Mouse (Mus musculus) layer of hippocampus, postnatal 14 days (tissue): ENCODE measurements at regions not wholly inside any gene's neighbourhood (a gene's known extent, or its start where the extent isn't known, plus 50 kb on each side); places are given as distances from the start of the nearest gene placed in this dataset.

Source experiments
- DNase-seq, 2 experiments: peaks; one replicate each; pipeline ENCODE4 v3.0.0; 2021 to 2022; ENCODE audit warnings: low spot score in 2 of 2, mixed read lengths in 1 of 2

DNA sequence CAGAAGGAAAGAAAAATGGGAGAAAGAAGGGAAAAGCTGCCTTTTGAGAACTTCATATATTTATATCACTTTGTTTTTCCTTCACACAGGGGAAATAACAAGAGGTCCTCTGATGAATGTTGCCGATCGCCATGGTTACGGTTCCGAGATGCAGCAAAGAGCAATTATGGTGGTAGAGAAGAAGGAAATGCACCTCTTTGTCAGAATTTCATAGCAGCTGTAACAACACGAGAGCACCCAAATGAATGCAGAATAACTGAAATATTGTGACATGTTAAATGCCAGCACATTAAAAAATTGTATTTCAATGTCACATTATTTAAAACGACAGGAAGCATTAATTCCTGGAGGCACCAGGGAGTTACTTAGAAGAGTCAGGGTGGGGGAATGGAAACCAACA is 279.4 kb downstream of the Mctp2 start:
- DNase-seq: peak; percentile 3 to 9

- no peak for DNase-seq
Observed at GRCm38 (mm10) chr7:72009115-72009514, 297.3 kb downstream of the Mctp2 start.

DNA sequence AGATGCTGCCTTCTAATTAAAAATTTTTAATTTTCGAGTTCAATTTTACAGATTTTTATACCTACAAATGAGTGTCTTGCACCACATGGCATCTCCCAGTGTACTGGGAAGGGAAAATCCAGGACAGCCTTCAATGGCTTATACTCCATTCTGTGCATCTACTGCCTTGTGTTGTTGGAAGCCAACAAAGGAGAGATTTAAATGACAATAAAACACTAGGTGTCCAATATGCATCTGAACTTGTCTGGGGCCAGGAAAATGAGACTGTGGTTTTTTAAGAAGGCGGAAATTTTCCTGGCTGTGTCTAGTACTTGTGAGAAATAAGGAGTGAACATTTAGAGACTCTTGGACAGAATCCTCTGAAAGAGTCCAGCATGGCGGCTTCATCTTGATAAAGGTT is 302.1 kb downstream of the Mctp2 start:
- DNase-seq: no peak

- DNase-seq: no peak
Observed at GRCm38 (mm10) chr7:71992526-71992925, 313.9 kb downstream of the Mctp2 start.

DNA sequence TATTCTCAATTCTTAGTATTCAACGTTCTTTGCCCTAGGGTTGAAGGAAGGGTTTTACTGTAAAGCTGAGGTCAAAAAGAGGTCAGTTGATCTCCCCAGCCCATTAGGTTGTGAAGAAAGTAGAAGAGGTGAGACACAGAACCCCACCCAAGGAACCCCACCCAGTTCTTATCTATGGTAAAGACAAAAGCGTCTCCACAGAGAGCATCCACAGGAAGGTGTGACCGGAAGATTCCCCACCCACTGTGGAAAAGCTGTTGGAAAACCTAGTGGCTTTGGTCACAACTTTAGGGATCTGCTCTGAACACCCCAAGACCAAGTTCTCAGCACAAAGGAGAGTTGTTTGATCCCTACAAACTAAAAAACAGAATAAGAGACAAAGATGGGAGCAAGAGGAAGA is 314.6 kb downstream of the Mctp2 start:
- no peak for DNase-seq

GRCm38 (mm10) chr7:71991206-71991605 is 315.2 kb downstream of the Mctp2 start:
- DNase-seq: no peak

GRCm38 (mm10) chr7:71966015-71966414 is 340.4 kb downstream of the Mctp2 start:
- DNase-seq: no peak

DNA sequence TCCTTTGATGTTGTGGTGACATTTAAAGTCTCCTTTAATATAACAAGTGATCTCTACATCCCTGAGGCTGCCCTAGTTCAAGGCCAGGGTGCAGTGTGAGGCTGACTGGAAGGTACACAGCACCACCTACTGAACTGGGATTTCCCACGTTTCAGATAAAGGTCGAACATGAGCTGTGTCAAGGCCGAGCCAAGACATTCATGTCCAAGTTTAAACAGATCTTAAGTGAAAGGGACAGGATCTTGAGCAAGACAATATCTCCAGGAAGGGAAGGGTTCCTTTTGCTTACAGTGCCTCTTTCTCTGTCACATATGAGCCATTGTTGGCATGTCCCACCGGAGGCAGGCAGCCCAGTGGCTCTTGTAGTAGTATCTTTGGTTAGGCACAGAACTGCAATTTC is 343.0 kb downstream of the Mctp2 start:
- DNase-seq: no peak

- DNase-seq: no peak
Observed at GRCm38 (mm10) chr7:71962851-71963250, 343.6 kb downstream of the Mctp2 start.

DNA sequence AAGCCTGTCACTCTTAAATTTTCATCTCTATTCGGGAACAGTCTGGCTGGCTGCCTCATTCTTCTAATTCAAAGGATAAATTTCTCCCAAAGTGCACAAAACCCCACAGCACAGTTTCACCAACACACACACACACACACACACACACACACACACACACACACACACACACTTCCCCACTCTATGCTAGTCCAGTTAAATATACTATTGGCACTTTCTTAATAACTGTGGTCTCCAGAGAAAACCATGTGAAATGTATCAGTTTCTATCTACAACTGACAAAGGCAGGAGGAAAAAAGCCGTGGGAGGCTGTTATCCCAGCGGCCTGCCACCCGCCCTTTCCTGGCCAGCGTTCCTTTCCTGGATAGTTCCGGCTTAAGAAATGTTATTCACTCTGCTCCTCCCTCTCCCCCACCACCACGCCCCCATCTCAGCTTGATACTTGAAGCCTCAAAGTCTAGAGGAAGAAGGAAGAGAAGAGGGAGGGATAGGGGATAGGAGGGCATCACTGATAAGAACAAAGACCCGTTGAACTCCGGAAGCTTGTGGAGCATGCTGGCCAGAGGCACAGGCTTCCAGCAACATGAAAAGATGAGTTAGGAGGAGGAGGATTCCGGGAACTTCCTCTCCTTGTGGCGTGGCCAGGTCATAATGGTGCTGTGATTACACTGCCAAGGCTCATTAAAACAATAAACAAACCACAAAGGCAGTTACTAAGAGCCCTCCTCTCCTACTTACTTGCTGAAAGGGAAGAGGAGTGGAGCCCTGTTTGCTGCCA is 345.8 kb downstream of the Mctp2 start:
- peak in 1 of 2 experiments; percentile 4 for DNase-seq

DNA sequence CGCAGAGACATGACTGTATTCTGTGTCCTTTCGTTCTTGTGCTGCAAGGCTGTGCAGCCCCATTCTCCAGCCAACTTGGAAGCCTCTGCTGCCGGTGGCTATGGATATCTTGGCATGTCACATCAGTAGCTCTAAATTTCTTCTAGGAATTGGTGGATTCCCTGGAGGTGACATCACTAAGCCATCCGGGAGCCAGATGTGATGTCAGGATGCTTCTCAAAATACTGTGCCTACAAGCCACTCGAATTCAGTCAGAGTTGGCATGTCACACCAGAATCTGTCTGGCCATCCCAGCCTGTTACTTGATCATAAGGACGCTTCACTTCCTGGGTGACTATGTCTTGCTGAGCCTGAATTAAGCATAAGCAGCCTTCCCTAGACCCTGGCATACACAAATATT is 359.9 kb downstream of the Mctp2 start:
- DNase-seq: no peak

GRCm38 (mm10) chr7:71943078-71944042 is 363.0 kb downstream of the Mctp2 start:
- DNase-seq: no peak

- no peak for DNase-seq
Observed at GRCm38 (mm10) chr7:71937731-71938130, 368.7 kb downstream of the Mctp2 start.

- DNase-seq: no peak
Observed at GRCm38 (mm10) chr7:71936690-71937089, 369.7 kb downstream of the Mctp2 start.
